Mouse (Mus musculus): Measurements from ENCODE around the gene Zfp362. TPM values are rescaled to one million over a fixed set of nuclear protein-coding genes. Genes with fewer than 3 reads are reported as not detected.

Gene Zfp362
- polyA plus RNA-seq, 1 experiment, result 29.7 TPM

GRCm38 (mm10) chr4:128729709-128730037 is 76.2 kb downstream of the Zfp362 start:
- Histone ChIP-seq H3K36me3 (ENCODE audit: control insufficient read depth, insufficient read depth, low read length) (no peaks in the 10 kb centered on the region), H3K4me3 (ENCODE audit: insufficient read depth, low read depth, low read length) (peak overlapping the region; percentile 68)
- DNase-seq, result peak; percentile 65

GRCm38 (mm10) chr4:128729033-128729708 is 76.7 kb downstream of the Zfp362 start:
- H3K4me3 ChIP-seq (ENCODE audit: insufficient read depth, low read depth, low read length), result peak overlapping the region; percentile 68
- H3K27me3 ChIP-seq (replicated peaks; ENCODE audit: control insufficient read depth, insufficient read depth, low read length), result no peaks in the 10 kb centered on the region
- peak overlapping the region; percentile 42 for H3K27ac ChIP-seq (ENCODE audit: insufficient read depth, low read depth, low read length)
- peak; percentile 17 for DNase-seq
- TF ChIP-seq CTCF (conservative IDR thresholded peaks at IDR 0.05; ENCODE audit: insufficient read depth, insufficient read length, low read depth, low read length) (no peak), POLR2A (IDR thresholded peaks at IDR 0.05; ENCODE audit: low read depth, low read length) (no peak)
- peaks cover 34% of the 10 kb centered on the region for H3K4me1 ChIP-seq (ENCODE audit: control insufficient read depth, insufficient read depth, low read length)
- H3K36me3 ChIP-seq (ENCODE audit: control insufficient read depth, insufficient read depth, low read length), result no peaks in the 10 kb centered on the region
- 19% methylated on average over 15 of the region's 15 CpGs for WGBS

More at GRCm38 (mm10) chr4:128729709-128730037, 76.2 kb downstream of the Zfp362 start:
- peak overlapping the region; percentile 56 for H3K27ac ChIP-seq (ENCODE audit: insufficient read depth, low read depth, low read length)
- H3K4me1 ChIP-seq (ENCODE audit: control insufficient read depth, insufficient read depth, low read length), result peaks cover 39% of the 10 kb centered on the region
- TF ChIP-seq CTCF (conservative IDR thresholded peaks at IDR 0.05; ENCODE audit: insufficient read depth, insufficient read length, low read depth, low read length) (no peak), POLR2A (IDR thresholded peaks at IDR 0.05; ENCODE audit: low read depth, low read length) (no peak)
- H3K27me3 ChIP-seq (replicated peaks; ENCODE audit: control insufficient read depth, insufficient read depth, low read length), result no peaks in the 10 kb centered on the region
- 19% methylated on average over 5 of the region's 5 CpGs for WGBS

- peaks cover 27% of the 10 kb centered on the region for H3K4me1 ChIP-seq (ENCODE audit: control insufficient read depth, insufficient read depth, low read length)
- TF ChIP-seq POLR2A (IDR thresholded peaks at IDR 0.05; ENCODE audit: low read depth, low read length) (no peak), CTCF (conservative IDR thresholded peaks at IDR 0.05; ENCODE audit: insufficient read depth, insufficient read length, low read depth, low read length) (no peak)
- DNase-seq, result peak; percentile 27
- peak overlapping the region; percentile 42 for H3K27ac ChIP-seq (ENCODE audit: insufficient read depth, low read depth, low read length)
- no peaks in the 10 kb centered on the region for H3K36me3 ChIP-seq (ENCODE audit: control insufficient read depth, insufficient read depth, low read length)
- WGBS, result 0% methylated on average over 5 of the region's 5 CpGs
- no peaks in the 10 kb centered on the region for H3K27me3 ChIP-seq (replicated peaks; ENCODE audit: control insufficient read depth, insufficient read depth, low read length)
- peak overlapping the region; percentile 68 for H3K4me3 ChIP-seq (ENCODE audit: insufficient read depth, low read depth, low read length)
Observed at GRCm38 (mm10) chr4:128728431-128728851, 77.4 kb downstream of the Zfp362 start.

- peak; percentile 81 for DNase-seq
- TF ChIP-seq CTCF (conservative IDR thresholded peaks at IDR 0.05; ENCODE audit: insufficient read depth, insufficient read length, low read depth, low read length), result no peak
- TF ChIP-seq POLR2A (IDR thresholded peaks at IDR 0.05; ENCODE audit: low read depth, low read length), result no peak
- WGBS, result 1% methylated on average over 65 of the region's 65 CpGs
- Histone ChIP-seq H3K36me3 (ENCODE audit: control insufficient read depth, insufficient read depth, low read length) (no peaks in the 10 kb centered on the region), H3K4me1 (ENCODE audit: control insufficient read depth, insufficient read depth, low read length) (peaks cover 23% of the 10 kb centered on the region), H3K27me3 (replicated peaks; ENCODE audit: control insufficient read depth, insufficient read depth, low read length) (no peaks in the 10 kb centered on the region), H3K4me3 (ENCODE audit: insufficient read depth, low read depth, low read length) (peak overlapping the region; percentile 68), H3K27ac (ENCODE audit: insufficient read depth, low read depth, low read length) (peak overlapping the region; percentile 42)
Observed at GRCm38 (mm10) chr4:128727721-128728430, 78.0 kb downstream of the Zfp362 start.

GRCm38 (mm10) chr4:128727019-128727720 is 78.7 kb downstream of the Zfp362 start:
- peaks cover 23% of the 10 kb centered on the region for H3K4me1 ChIP-seq (ENCODE audit: control insufficient read depth, insufficient read depth, low read length)
- H3K27me3 ChIP-seq (replicated peaks; ENCODE audit: control insufficient read depth, insufficient read depth, low read length), result no peaks in the 10 kb centered on the region
- 3% methylated on average over 68 of the region's 68 CpGs for WGBS
- H3K36me3 ChIP-seq (ENCODE audit: control insufficient read depth, insufficient read depth, low read length), result no peaks in the 10 kb centered on the region
- H3K27ac ChIP-seq (ENCODE audit: insufficient read depth, low read depth, low read length), result peak overlapping the region; percentile 83
- TF ChIP-seq POLR2A (IDR thresholded peaks at IDR 0.05; ENCODE audit: low read depth, low read length) (no peak), CTCF (conservative IDR thresholded peaks at IDR 0.05; ENCODE audit: insufficient read depth, insufficient read length, low read depth, low read length) (no peak)
- DNase-seq, result peak; percentile 90
- H3K4me3 ChIP-seq (ENCODE audit: insufficient read depth, low read depth, low read length), result peak overlapping the region; percentile 68

GRCm38 (mm10) chr4:128724059-128724458 is 81.8 kb downstream of the Zfp362 start:
- no peaks in the 10 kb centered on the region for H3K36me3 ChIP-seq (ENCODE audit: control insufficient read depth, insufficient read depth, low read length)
- peak; percentile 67 for DNase-seq
- WGBS, result 69% methylated on average over 7 of the region's 7 CpGs
- H3K27me3 ChIP-seq (replicated peaks; ENCODE audit: control insufficient read depth, insufficient read depth, low read length), result no peaks in the 10 kb centered on the region
- no peak overlapping the region for H3K4me3 ChIP-seq (ENCODE audit: insufficient read depth, low read depth, low read length)
- H3K27ac ChIP-seq (ENCODE audit: insufficient read depth, low read depth, low read length), result no peak overlapping the region
- H3K4me1 ChIP-seq (ENCODE audit: control insufficient read depth, insufficient read depth, low read length), result peaks cover 14% of the 10 kb centered on the region
- TF ChIP-seq POLR2A (IDR thresholded peaks at IDR 0.05; ENCODE audit: low read depth, low read length) (no peak), CTCF (conservative IDR thresholded peaks at IDR 0.05; ENCODE audit: insufficient read depth, insufficient read length, low read depth, low read length) (no peak)

- H3K4me3 ChIP-seq (ENCODE audit: insufficient read depth, low read depth, low read length), result no peak overlapping the region
- 84% methylated on average over 13 of the region's 13 CpGs for WGBS
- DNase-seq, result no peak
Observed at GRCm38 (mm10) chr4:128723431-128723830, 82.4 kb downstream of the Zfp362 start.

More at GRCm38 (mm10) chr4:128723431-128723830, 82.4 kb downstream of the Zfp362 start:
- Histone ChIP-seq H3K36me3 (ENCODE audit: control insufficient read depth, insufficient read depth, low read length) (no peaks in the 10 kb centered on the region), H3K27ac (ENCODE audit: insufficient read depth, low read depth, low read length) (no peak overlapping the region), H3K27me3 (replicated peaks; ENCODE audit: control insufficient read depth, insufficient read depth, low read length) (no peaks in the 10 kb centered on the region), H3K4me1 (ENCODE audit: control insufficient read depth, insufficient read depth, low read length) (peaks cover 10% of the 10 kb centered on the region)
- TF ChIP-seq CTCF (conservative IDR thresholded peaks at IDR 0.05; ENCODE audit: insufficient read depth, insufficient read length, low read depth, low read length), result no peak
- no peak for TF ChIP-seq POLR2A (IDR thresholded peaks at IDR 0.05; ENCODE audit: low read depth, low read length)

Other genes starting within 250 kb of the Zfp362 start
- gene Zscan20, start 195.9 kb downstream of the Zfp362 start, polyA plus RNA-seq (2012; rRNA removed), result 2.3 and 2.6 TPM in 2 replicates
- gene Tlr12, start 187.4 kb downstream of the Zfp362 start, polyA plus RNA-seq (2012; rRNA removed), result 14.3 and 16.1 TPM in 2 replicates
- 64.6 and 69.5 TPM in 2 replicates for gene Phc2, start 151.3 kb downstream of the Zfp362 start, polyA plus RNA-seq (2012; rRNA removed)
- 0.16 and 0.39 TPM in 2 replicates for gene A3galt2, start 50.7 kb downstream of the Zfp362 start, polyA plus RNA-seq (2012; rRNA removed)
- gene Trim62, start 77.5 kb upstream of the Zfp362 start, polyA plus RNA-seq (2012; rRNA removed), result 3.3 and 3.7 TPM in 2 replicates
- gene Azin2, start 156.4 kb upstream of the Zfp362 start, polyA plus RNA-seq (2012; rRNA removed), result 14.0 and 14.7 TPM in 2 replicates
- gene Ak2, start 185.9 kb upstream of the Zfp362 start, polyA plus RNA-seq (2012; rRNA removed), result 91.4 and 110 TPM in 2 replicates